8 mouse cellular contexts compared by ENCODE assay signal in the genomic region with DNA sequence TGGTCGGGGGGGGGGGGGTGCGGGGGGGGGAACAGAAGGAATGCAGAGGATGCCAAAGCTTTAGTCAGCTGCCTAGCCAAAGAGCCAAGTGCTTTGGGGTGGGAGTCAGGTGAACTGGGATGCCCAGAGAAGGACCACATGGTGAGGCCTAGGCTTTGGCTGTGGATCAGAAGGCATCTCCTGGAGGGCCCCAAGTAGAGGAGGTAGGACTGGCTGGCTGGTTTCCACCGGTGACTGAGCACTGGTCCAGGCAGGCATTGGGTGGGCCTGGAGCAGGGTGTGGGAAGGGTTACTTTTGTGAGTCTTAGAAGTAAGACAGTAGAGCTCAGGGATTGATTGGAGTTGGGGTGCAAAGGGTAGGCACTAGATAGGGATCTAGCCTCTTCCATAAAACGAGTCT. TPM values are rescaled to one million over a fixed set of nuclear protein-coding genes. Genes with fewer than 3 reads are reported as not detected.
A peak's percentile ranks its signal among the peaks of the same experiment; 100 is the strongest.
DNase-seq lines count a peak whose midpoint lies in the region; ATAC-seq lines count a peak whose summit lies in the region.

No protein-coding gene starts in this region.

- peaks cover 34% of the 10 kb centered on the region for H3K36me3 ChIP-seq in heart, embryonic 12.5 days
- peaks cover 20% of the 10 kb centered on the region for H3K36me3 ChIP-seq in forebrain, embryonic 15.5 days
- peaks cover 17% of the 10 kb centered on the region for H3K36me3 ChIP-seq in neural tube, embryonic 14.5 days (ENCODE audit: control insufficient read depth, insufficient read depth, low read length)

- H3K4me1 ChIP-seq in heart, embryonic 12.5 days (replicated peaks), result peaks cover 36% of the 10 kb centered on the region
- peaks cover 42% of the 10 kb centered on the region for H3K4me1 ChIP-seq in forebrain, embryonic 15.5 days
- H3K4me1 ChIP-seq in neural tube, embryonic 14.5 days (ENCODE audit: control insufficient read depth, insufficient read depth, low read length), result peaks cover 35% of the 10 kb centered on the region

- H3K27me3 ChIP-seq in heart, embryonic 12.5 days (replicated peaks), result no peaks in the 10 kb centered on the region
- no peaks in the 10 kb centered on the region for H3K27me3 ChIP-seq in forebrain, embryonic 15.5 days
- H3K27me3 ChIP-seq in neural tube, embryonic 14.5 days (ENCODE audit: control insufficient read depth, insufficient read depth, low read length), result no peaks in the 10 kb centered on the region

- no peak overlapping the region for H3K27ac ChIP-seq in heart, embryonic 12.5 days (ENCODE audit: poor library complexity, severe bottlenecking)
- H3K27ac ChIP-seq in forebrain, embryonic 15.5 days (replicated peaks), result no peak overlapping the region
- no peak overlapping the region for H3K27ac ChIP-seq in neural tube, embryonic 14.5 days (ENCODE audit: low read depth, low read length)

- DNase-seq in heart, adult 9 months (ENCODE audit: low spot score in 2 of 2), result no peak
- DNase-seq in spleen, postnatal 10 days (ENCODE audit: low spot score in 2 of 2), result peak; percentile 7 to 13
- no peak for DNase-seq in spleen, postnatal 14 days (ENCODE audit: low spot score in 2 of 2)
- no peak for DNase-seq in right cerebral cortex, postnatal 36 days (ENCODE audit: low spot score in 2 of 2)

- H3K4me2 ChIP-seq in heart, embryonic 12.5 days, result peak overlapping the region; percentile 27; the same call in 1 of the 2 replicates
- peak overlapping the region; percentile 22; the same call in 1 of the 2 replicates for H3K4me2 ChIP-seq in forebrain, embryonic 15.5 days (replicated peaks)
- H3K4me2 ChIP-seq in neural tube, embryonic 14.5 days (ENCODE audit: low read depth, low read length), result peak overlapping the region; percentile 18; the same call in 1 of the 2 replicates

- H3K9me3 ChIP-seq in heart, embryonic 12.5 days (replicated peaks), result no peaks in the 10 kb centered on the region
- H3K9me3 ChIP-seq in forebrain, embryonic 15.5 days, result no peaks in the 10 kb centered on the region
- H3K9me3 ChIP-seq in neural tube, embryonic 14.5 days (ENCODE audit: control insufficient read depth, low read length), result no peaks in the 10 kb centered on the region

- no peak for ATAC-seq in heart, embryonic 12.5 days (ENCODE audit: insufficient number of reproducible peaks, low FRiP score)
- ATAC-seq in forebrain, embryonic 15.5 days (replicated peaks), result no peak
- no peak for ATAC-seq in neural tube, embryonic 14.5 days (ENCODE audit: low read depth)
- no peak for ATAC-seq in megakaryocyte progenitor cell, adult 5-6 weeks (replicated peaks; ENCODE audit: poor library complexity)

- H3K9ac ChIP-seq in heart, embryonic 12.5 days, result no peak overlapping the region
- H3K9ac ChIP-seq in forebrain, embryonic 15.5 days (replicated peaks), result no peak overlapping the region
- no peak overlapping the region for H3K9ac ChIP-seq in neural tube, embryonic 14.5 days (replicated peaks; ENCODE audit: low read depth, low read length)

- WGBS in heart, embryonic 12.5 days, result 98% methylated on average over 2 of the region's 4 CpGs
- WGBS in forebrain, embryonic 15.5 days, result 79% methylated on average over 3 of the region's 4 CpGs
- WGBS in neural tube, embryonic 14.5 days, result 83% methylated on average over 2 of the region's 4 CpGs

- H3K4me3 ChIP-seq in heart, embryonic 12.5 days, result no peak overlapping the region
- no peak overlapping the region for H3K4me3 ChIP-seq in forebrain, embryonic 15.5 days
- H3K4me3 ChIP-seq in neural tube, embryonic 14.5 days (ENCODE audit: low read depth, low read length), result no peak overlapping the region

RNA-seq across cellular contexts. Expression of a gene that starts 2.1 kb away (rescaled TPM):
- 46.6 and 47.5 TPM in 2 replicates for polyA plus RNA-seq in heart, embryonic 12.5 days (2016; fragmentation: Nextera tagmentation; extraction: Ambion mirVana)
- 81.5 and 81.8 TPM in 2 replicates for polyA plus RNA-seq in forebrain, embryonic 15.5 days (2015; fragmentation: Nextera tagmentation; extraction: Ambion mirVana)
- polyA plus RNA-seq in neural tube, embryonic 14.5 days (2014; fragmentation: Nextera tagmentation; extraction: Ambion mirVana), result 35.6 and 42.8 TPM in 2 replicates
- total RNA-seq in megakaryocyte progenitor cell, adult 5-6 weeks (2015), result 5.4 and 5.6 TPM in 2 replicates
- total RNA-seq in megakaryocyte progenitor cell, adult 5-6 weeks (2017), result 4.1 and 6.7 TPM in 2 replicates

RNA-seq across cellular contexts. Expression of a gene that starts 25.5 kb away (rescaled TPM):
- polyA plus RNA-seq in heart, embryonic 12.5 days (2016; fragmentation: Nextera tagmentation; extraction: Ambion mirVana), result 87.6 and 91.6 TPM in 2 replicates
- polyA plus RNA-seq in forebrain, embryonic 15.5 days (2015; fragmentation: Nextera tagmentation; extraction: Ambion mirVana), result 72.5 and 73.0 TPM in 2 replicates
- polyA plus RNA-seq in neural tube, embryonic 14.5 days (2014; fragmentation: Nextera tagmentation; extraction: Ambion mirVana), result 52.9 and 62.7 TPM in 2 replicates
- 62.6 and 80.2 TPM in 2 replicates for total RNA-seq in megakaryocyte progenitor cell, adult 5-6 weeks (2015)
- 133 and 138 TPM in 2 replicates for total RNA-seq in megakaryocyte progenitor cell, adult 5-6 weeks (2017)

RNA-seq across cellular contexts. Expression of a gene that starts 26.6 kb away (rescaled TPM):
- polyA plus RNA-seq in heart, embryonic 12.5 days (2016; fragmentation: Nextera tagmentation; extraction: Ambion mirVana), result 18.5 and 20.8 TPM in 2 replicates
- polyA plus RNA-seq in forebrain, embryonic 15.5 days (2015; fragmentation: Nextera tagmentation; extraction: Ambion mirVana), result 21.8 and 25.2 TPM in 2 replicates
- polyA plus RNA-seq in neural tube, embryonic 14.5 days (2014; fragmentation: Nextera tagmentation; extraction: Ambion mirVana), result 23.1 and 25.6 TPM in 2 replicates
- total RNA-seq in megakaryocyte progenitor cell, adult 5-6 weeks (2015), result 2.2 and 2.4 TPM in 2 replicates
- total RNA-seq in megakaryocyte progenitor cell, adult 5-6 weeks (2017), result 3.8 and 4.6 TPM in 2 replicates

Comparison
In these comparisons a context has a peak if more than half of its experiments do, and no peak if none do; other contexts are left out.
1. DNase-seq: peak in spleen, postnatal 10 days (2 of 2); none in heart, adult 9 months (0 of 2), spleen, postnatal 14 days (0 of 2) and right cerebral cortex, postnatal 36 days (0 of 2).
2. Peak in every context shown above with its lines, with median percentiles within 50 percentile points of each other: H3K4me2 ChIP-seq.